Mouse (Mus musculus): Measurements from ENCODE around the gene Cln3. TPM values are rescaled to one million over a fixed set of nuclear protein-coding genes. Genes with fewer than 3 reads are reported as not detected.

The Cln3 gene
- total and polyA plus RNA-seq, 3 experiments: 20.5 to 61.9 TPM; not detected in 1

DNA sequence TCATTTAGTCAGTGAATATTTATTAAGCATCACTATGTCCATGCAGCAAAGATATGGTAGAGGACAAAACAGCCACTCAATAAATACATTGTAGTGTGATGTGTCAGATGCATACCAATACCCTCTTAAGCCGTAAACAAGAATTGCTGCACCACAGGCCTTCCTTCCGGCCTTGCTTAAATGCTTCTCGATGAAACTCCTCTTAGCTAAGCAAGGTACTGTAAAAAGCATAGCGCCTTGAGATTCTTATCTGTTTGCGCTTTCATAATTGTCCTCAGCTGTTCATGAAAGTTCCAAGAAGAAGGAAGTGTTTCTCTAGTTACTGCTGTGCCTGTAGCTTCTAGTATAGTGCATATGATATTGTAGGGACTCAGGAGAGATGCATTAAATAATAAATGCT, 21.0 kb upstream of the Cln3 start:
- TF ChIP-seq GATA1 (IDR thresholded peaks at IDR 0.05; ENCODE audit: low read depth, low read length): peak; percentile 31; the same call in 1 of the 2 replicates
- no peak for TF ChIP-seq MAFK (IDR thresholded peaks at IDR 0.05; ENCODE audit: borderline replicate concordance, low read depth, low read length)
- DNase-seq (ENCODE audit: low read depth, low spot score): peak; percentile 15
- Histone ChIP-seq H3K27me3 (ENCODE audit: control insufficient read depth in 1 of 2, insufficient read depth in 2 of 2, low read length in 2 of 2) (no peaks in the 10 kb centered on the region), H3K4me3 (ENCODE audit: control insufficient read depth in 1 of 2, insufficient read depth in 1 of 2, low read depth in 2 of 2, low read length in 2 of 2) (no peak overlapping the region), H3K4me1 (ENCODE audit: control insufficient read depth in 1 of 2, insufficient read depth in 2 of 2, low read length in 2 of 2) (no peaks in the 10 kb centered on the region), H3K27ac (ENCODE audit: control insufficient read depth, low read depth, low read length) (no peak overlapping the region), H3K36me3 (ENCODE audit: control insufficient read depth in 1 of 2, insufficient read depth in 2 of 2, low read length in 2 of 2) (no peaks in the 10 kb centered on the region), H3K9me3 (replicated peaks; ENCODE audit: insufficient read depth, low read length) (no peaks in the 10 kb centered on the region), H3K9ac (ENCODE audit: control insufficient read depth, low read depth, low read length, poor library complexity, severe bottlenecking) (no peak overlapping the region), H3K79me2 (ENCODE audit: control insufficient read depth, insufficient read depth, low read length, poor library complexity) (no peaks in the 10 kb centered on the region)

DNA sequence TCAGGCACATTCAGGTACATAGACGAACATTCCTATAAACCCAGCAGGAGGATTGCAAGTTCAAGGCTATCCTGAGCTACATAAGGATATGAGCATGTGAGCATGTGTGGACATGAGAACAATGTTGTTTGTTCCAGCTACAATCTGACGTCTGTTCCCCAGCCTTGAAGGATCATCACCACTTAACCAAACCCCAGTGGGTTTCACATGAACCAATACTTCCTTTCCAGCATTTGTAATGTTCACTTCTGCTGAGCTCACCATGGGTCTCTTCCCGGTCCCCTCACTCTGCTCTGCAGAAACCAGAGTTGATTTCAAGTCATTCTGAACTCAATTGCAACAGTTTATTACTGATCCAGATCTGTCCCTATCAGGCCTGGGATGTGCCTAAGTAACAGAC, 17.0 kb upstream of the Cln3 start:
- Histone ChIP-seq H3K79me2 (ENCODE audit: control insufficient read depth, insufficient read depth, low read length, poor library complexity) (no peaks in the 10 kb centered on the region), H3K4me3 (ENCODE audit: control insufficient read depth in 1 of 2, insufficient read depth in 1 of 2, low read depth in 2 of 2, low read length in 2 of 2) (no peak overlapping the region), H3K27ac (ENCODE audit: control insufficient read depth, low read depth, low read length) (no peak overlapping the region), H3K9me3 (replicated peaks; ENCODE audit: insufficient read depth, low read length) (no peaks in the 10 kb centered on the region), H3K36me3 (ENCODE audit: control insufficient read depth in 1 of 2, insufficient read depth in 2 of 2, low read length in 2 of 2) (peaks cover 0 to 7% of the 10 kb centered on the region in 2 experiments; a peak in 2 of 4 replicates), H3K27me3 (ENCODE audit: control insufficient read depth in 1 of 2, insufficient read depth in 2 of 2, low read length in 2 of 2) (no peaks in the 10 kb centered on the region), H3K4me1 (ENCODE audit: control insufficient read depth in 1 of 2, insufficient read depth in 2 of 2, low read length in 2 of 2) (peaks cover 4 to 8% of the 10 kb centered on the region in 2 experiments), H3K9ac (ENCODE audit: control insufficient read depth, low read depth, low read length, poor library complexity, severe bottlenecking) (no peak overlapping the region)
- no peak for DNase-seq (ENCODE audit: low read depth, low spot score)
- TF ChIP-seq NELFE (IDR thresholded peaks at IDR 0.05; ENCODE audit: low read depth, low read length): no peak
- no peak for TF ChIP-seq EP300 (IDR thresholded peaks at IDR 0.05; ENCODE audit: low read depth in 1 of 2, low read length in 2 of 2)
- no peak for TF ChIP-seq SIN3A (IDR thresholded peaks at IDR 0.05; ENCODE audit: low read length)
- no peak for TF ChIP-seq TAL1 (IDR thresholded peaks at IDR 0.05; ENCODE audit: low read length)
- TF ChIP-seq MXI1 (IDR thresholded peaks at IDR 0.05; ENCODE audit: low read depth, low read length): no peak
- no peak for TF ChIP-seq MAX (IDR thresholded peaks at IDR 0.05; ENCODE audit: low read length)
- TF ChIP-seq ELF1 (IDR thresholded peaks at IDR 0.05; ENCODE audit: low read depth, low read length): no peak
- TF ChIP-seq POLR2A (IDR thresholded peaks at IDR 0.05; ENCODE audit: control insufficient read depth in 1 of 2, insufficient read depth in 1 of 2, low read depth in 1 of 2, low read length in 2 of 2, poor library complexity in 1 of 2): no peak
- TF ChIP-seq MAZ (IDR thresholded peaks at IDR 0.05; ENCODE audit: low read depth, low read length): no peak
- no peak for TF ChIP-seq MEF2A (IDR thresholded peaks at IDR 0.05; ENCODE audit: extremely low read depth, insufficient replicate concordance, low read depth, low read length, poor library complexity, severe bottlenecking)
- no peak for TF ChIP-seq USF1 (IDR thresholded peaks at IDR 0.05; ENCODE audit: low read depth, low read length)
- TF ChIP-seq SMC3 (IDR thresholded peaks at IDR 0.05; ENCODE audit: low read depth, low read length): no peak
- TF ChIP-seq CTCF (IDR thresholded peaks at IDR 0.05 in 2 of 3, conservative IDR thresholded peaks at IDR 0.05 in 1 of 3; ENCODE audit: control insufficient read depth in 1 of 3, insufficient read depth in 1 of 3, low read depth in 2 of 3, low read length in 3 of 3, poor library complexity in 1 of 3, severe bottlenecking in 1 of 3): no peak
- TF ChIP-seq MYC (IDR thresholded peaks at IDR 0.05; ENCODE audit: low read depth, low read length): no peak
- no peak for TF ChIP-seq POLR2AphosphoS5 (IDR thresholded peaks at IDR 0.05; ENCODE audit: borderline replicate concordance, low read depth, low read length)
- no peak for TF ChIP-seq UBTF (IDR thresholded peaks at IDR 0.05; ENCODE audit: borderline replicate concordance, insufficient read depth, low read depth, low read length)
- TF ChIP-seq E2F4 (IDR thresholded peaks at IDR 0.05; ENCODE audit: borderline replicate concordance, low read depth, low read length): no peak
- TF ChIP-seq ETS1 (IDR thresholded peaks at IDR 0.05; ENCODE audit: low read depth, low read length): no peak
- TF ChIP-seq ZMIZ1 (IDR thresholded peaks at IDR 0.05; ENCODE audit: low read depth, low read length): no peak
- TF ChIP-seq CHD2 (IDR thresholded peaks at IDR 0.05; ENCODE audit: low read length): no peak

All from MEL (cell line).